Mouse (Mus musculus) heart, embryonic 11.5 days (tissue): Measurements from ENCODE around the gene Adat3. TPM values are rescaled to one million over a fixed set of nuclear protein-coding genes. Genes with fewer than 3 reads are reported as not detected.

ENCODE experiments used
- ATAC-seq: fragments of 200-750 bp; cut with Nextera tagmentation; replicated peaks from 2 replicates; pipeline ENCODE4 v1.8.0; 2017; ENCODE audit warnings: moderate library complexity; ENCODE audit not compliant: insufficient number of reproducible peaks, low FRiP score, low TSS enrichment
- H3K27ac ChIP-seq: fragments of 300-500 bp; sonication (generic); 2 replicates; pipeline ENCODE4 v1.5.1; 2014; ENCODE audit warnings: mild to moderate bottlenecking, low read depth, low read length
- H3K27me3 ChIP-seq: fragments of 300-500 bp; sonication (generic); 2 replicates; pipeline ENCODE4 v1.6.1; 2014; ENCODE audit warnings: mild to moderate bottlenecking, low read length, mixed read lengths; ENCODE audit not compliant: control insufficient read depth, insufficient read depth
- H3K36me3 ChIP-seq: fragments of 300-500 bp; sonication (generic); 2 replicates; pipeline ENCODE4 v1.6.1; 2014; ENCODE audit warnings: mild to moderate bottlenecking, low read length, moderate library complexity, mixed read lengths; ENCODE audit not compliant: control insufficient read depth, insufficient read depth
- H3K4me1 ChIP-seq: fragments of 300-500 bp; sonication (generic); 2 replicates; pipeline ENCODE4 v1.6.1; 2014; ENCODE audit warnings: low read length; ENCODE audit not compliant: control insufficient read depth, insufficient read depth
- H3K4me2 ChIP-seq: fragments of 300-500 bp; sonication (generic); 2 replicates; pipeline ENCODE4 v1.6.1; 2014; ENCODE audit warnings: mild to moderate bottlenecking, moderate library complexity
- H3K4me3 ChIP-seq: fragments of 300-500 bp; sonication (generic); 2 replicates; pipeline ENCODE4 v1.5.1; 2014; ENCODE audit warnings: low read depth, low read length
- H3K9ac ChIP-seq: fragments of 300-500 bp; sonication (generic); 2 replicates; pipeline ENCODE4 v1.6.1; 2014; ENCODE audit warnings: mild to moderate bottlenecking, low read depth, low read length, moderate library complexity
- H3K9me3 ChIP-seq: fragments of 300-500 bp; sonication (generic); replicated peaks from 2 replicates; pipeline ENCODE4 v1.6.1; 2016; ENCODE audit warnings: low read length; ENCODE audit not compliant: control insufficient read depth
- WGBS: fragments of 180-500 bp; shearing (Covaris S2); extraction: QIAGEN DNeasy Blood & Tissue Kit; methylation state at CpG from one replicate; pipeline ENCODE4 v1.1.7; 2014; ENCODE audit not compliant: insufficient replicate concordance; 5-methylcytosine and 5-hydroxymethylcytosine counted together
- polyA plus RNA-seq: library from polyadenylated mRNA; unstranded; fragments of >200 nt; fragmentation: Nextera tagmentation; extraction: Ambion mirVana; gene quantifications from 2 replicates; pipeline ENCODE4 v1.2.1, GENCODE M21; 2014

The Adat3 gene
- 6.2 and 6.6 TPM in 2 replicates for polyA plus RNA-seq

- Histone ChIP-seq H3K4me3 (peak within 1 kb of the TSS; percentile 65), H3K9me3 (no peaks in the 10 kb centered on the region), H3K4me1 (peaks cover 7% of the 10 kb centered on the region), H3K4me2 (peak within 1 kb of the TSS; percentile 80), H3K27me3 (no peaks in the 10 kb centered on the region), H3K36me3 (peaks cover 8% of the 10 kb centered on the region; the same call in 1 of the 2 replicates), H3K9ac (peak within 1 kb of the TSS; percentile 71), H3K27ac (peak within 1 kb of the TSS; percentile 58)
- under 1% methylated on average over 54 of the region's 54 CpGs for WGBS
- peak; percentile 87 for ATAC-seq
Measured at GRCm38 (mm10) chr10:80602698-80603325, at the start of gene Adat3, which contains the start of gene Scamp4. Adat3 (plus strand) TSS chr10:80602880. Scamp4 (plus strand) TSS chr10:80602872.

GRCm38 (mm10) chr10:80553575-80553974 is 49.1 kb upstream of the Adat3 start:
- Histone ChIP-seq H3K9ac (peak overlapping the region; percentile 46; the same call in 1 of the 2 replicates), H3K4me1 (peaks cover 37% of the 10 kb centered on the region), H3K27me3 (no peaks in the 10 kb centered on the region), H3K27ac (peak overlapping the region; percentile 54; the same call in 1 of the 2 replicates), H3K4me3 (no peak overlapping the region), H3K36me3 (peaks cover 11% of the 10 kb centered on the region; the same call in 1 of the 2 replicates), H3K9me3 (no peaks in the 10 kb centered on the region), H3K4me2 (peak overlapping the region; percentile 34)
- 57% methylated on average over 8 of the region's 8 CpGs for WGBS
- peak; percentile 41; the same call in 1 of the 2 replicates for ATAC-seq

GRCm38 (mm10) chr10:80553997-80554396 is 48.7 kb upstream of the Adat3 start:
- Histone ChIP-seq H3K36me3 (peaks cover 11% of the 10 kb centered on the region; the same call in 1 of the 2 replicates), H3K27me3 (no peaks in the 10 kb centered on the region), H3K27ac (peak overlapping the region; percentile 54; the same call in 1 of the 2 replicates), H3K9me3 (no peaks in the 10 kb centered on the region), H3K9ac (peak overlapping the region; percentile 46; the same call in 1 of the 2 replicates), H3K4me1 (peaks cover 35% of the 10 kb centered on the region), H3K4me3 (no peak overlapping the region), H3K4me2 (peak overlapping the region; percentile 34)
- WGBS: 59% methylated on average over 6 of the region's 6 CpGs
- peak; percentile 11; the same call in 1 of the 2 replicates for ATAC-seq

GRCm38 (mm10) chr10:80557346-80557965 is 45.2 kb upstream of the Adat3 start:
- Histone ChIP-seq H3K36me3 (no peaks in the 10 kb centered on the region), H3K4me2 (no peak overlapping the region), H3K27ac (no peak overlapping the region), H3K4me3 (no peak overlapping the region), H3K27me3 (no peaks in the 10 kb centered on the region), H3K9me3 (no peaks in the 10 kb centered on the region), H3K9ac (no peak overlapping the region), H3K4me1 (peaks cover 47% of the 10 kb centered on the region)
- WGBS: 30% methylated on average over 5 of the region's 5 CpGs
- no peak for ATAC-seq

GRCm38 (mm10) chr10:80559431-80559830 is 43.2 kb upstream of the Adat3 start:
- Histone ChIP-seq H3K4me2 (no peak overlapping the region), H3K9ac (no peak overlapping the region), H3K9me3 (no peaks in the 10 kb centered on the region), H3K27me3 (no peaks in the 10 kb centered on the region), H3K27ac (no peak overlapping the region), H3K36me3 (no peaks in the 10 kb centered on the region), H3K4me1 (peaks cover 34% of the 10 kb centered on the region), H3K4me3 (no peak overlapping the region; the same call in 1 of the 2 replicates)
- 84% methylated on average over 7 of the region's 7 CpGs for WGBS
- ATAC-seq: no peak

- Histone ChIP-seq H3K4me1 (peaks cover 28% of the 10 kb centered on the region), H3K9ac (peak overlapping the region; percentile 97), H3K27ac (no peak overlapping the region), H3K9me3 (no peaks in the 10 kb centered on the region), H3K27me3 (no peaks in the 10 kb centered on the region), H3K4me3 (peak overlapping the region; percentile 100), H3K36me3 (no peaks in the 10 kb centered on the region), H3K4me2 (peak overlapping the region; percentile 97)
- ATAC-seq: no peak
- WGBS: 1% methylated on average over 13 of the region's 13 CpGs
Measured at GRCm38 (mm10) chr10:80560621-80561020, 42.1 kb upstream of the Adat3 start.

GRCm38 (mm10) chr10:80561116-80561944 is 41.4 kb upstream of the Adat3 start, which contains the start of gene Rexo1:
Rexo1 (minus strand) TSS chr10:80561560.
- peak within 1 kb of the TSS; percentile 97 for H3K4me2 ChIP-seq
- no peaks in the 10 kb centered on the region for H3K9me3 ChIP-seq
- H3K36me3 ChIP-seq: no peaks in the 10 kb centered on the region
- peak within 1 kb of the TSS; percentile 100 for H3K4me3 ChIP-seq
- ATAC-seq: peak; percentile 74; the same call in 1 of the 2 replicates
- WGBS: under 1% methylated on average over 72 of the region's 72 CpGs
- H3K27me3 ChIP-seq: no peaks in the 10 kb centered on the region
- H3K27ac ChIP-seq: peak within 1 kb of the TSS; percentile 86
- peak within 1 kb of the TSS; percentile 97 for H3K9ac ChIP-seq
- peaks cover 28% of the 10 kb centered on the region for H3K4me1 ChIP-seq
